Mouse (Mus musculus) CH12.LX (cell line): Measurements from ENCODE around the gene Nedd8. TPM values are rescaled to one million over a fixed set of nuclear protein-coding genes. Genes with fewer than 3 reads are reported as not detected.

Source experiments
- polyA plus RNA-seq: library from polyadenylated mRNA; unstranded; fragments of >175 nt; gene quantifications from 2 replicates; pipeline ENCODE4 v1.2.1, GENCODE M21; 2012; ENCODE audit warnings: low read depth; ENCODE audit not compliant: insufficient read length
- total RNA-seq, 2 experiments: library from RNA; depleted of rRNA; stranded (reverse); fragments of 300-350 nt in 1 of 2; fragments of >200 nt in 1 of 2; gene quantifications; 2 replicates each; pipeline ENCODE4 v1.2.3; 2012 to 2014

The Nedd8 gene
- total and polyA plus RNA-seq, 3 experiments = 276 to 513 (median 378) TPM

Other genes starting within 250 kb of the Nedd8 start
Only the 20 nearest of the 35 such genes appear.
- gene Psme1, start 94.0 kb downstream of the Nedd8 start, total RNA-seq (2012; rRNA removed) = 292 and 335 TPM in 2 replicates
- 338 and 377 TPM in 2 replicates for gene Psme1, start 94.0 kb downstream of the Nedd8 start, total RNA-seq (2014; rRNA removed)
- gene Psme1, start 94.0 kb downstream of the Nedd8 start, polyA plus RNA-seq = 638 and 740 TPM in 2 replicates
- 9.6 and 10.4 TPM in 2 replicates for gene Emc9, start 86.8 kb downstream of the Nedd8 start, total RNA-seq (2012; rRNA removed)
- 1.6 and 1.7 TPM in 2 replicates for gene Emc9, start 86.8 kb downstream of the Nedd8 start, total RNA-seq (2014; rRNA removed)
- 3.7 and 4.2 TPM in 2 replicates for gene Emc9, start 86.8 kb downstream of the Nedd8 start, polyA plus RNA-seq
- 634 and 684 TPM in 2 replicates for gene Psme2, start 81.0 kb downstream of the Nedd8 start, total RNA-seq (2012; rRNA removed)
- gene Psme2, start 81.0 kb downstream of the Nedd8 start, total RNA-seq (2014; rRNA removed) = 467 and 546 TPM in 2 replicates
- gene Psme2, start 81.0 kb downstream of the Nedd8 start, polyA plus RNA-seq = 650 and 757 TPM in 2 replicates
- 14.8 and 15.9 TPM in 2 replicates for gene Rnf31, start 80.4 kb downstream of the Nedd8 start, total RNA-seq (2012; rRNA removed)
- gene Rnf31, start 80.4 kb downstream of the Nedd8 start, total RNA-seq (2014; rRNA removed) = 3.2 and 3.8 TPM in 2 replicates
- gene Rnf31, start 80.4 kb downstream of the Nedd8 start, polyA plus RNA-seq = 18.2 and 22.6 TPM in 2 replicates
- gene Irf9, start 68.6 kb downstream of the Nedd8 start, total RNA-seq (2012; rRNA removed) = 9.2 and 10.1 TPM in 2 replicates
- gene Irf9, start 68.6 kb downstream of the Nedd8 start, total RNA-seq (2014; rRNA removed) = 9.6 and 11.2 TPM in 2 replicates
- gene Irf9, start 68.6 kb downstream of the Nedd8 start, polyA plus RNA-seq = 12.4 and 12.8 TPM in 2 replicates
- not detected in 2 replicates for gene Rec8, start 54.1 kb downstream of the Nedd8 start, total RNA-seq (2012; rRNA removed)
- gene Rec8, start 54.1 kb downstream of the Nedd8 start, total RNA-seq (2014; rRNA removed) = not detected in 2 replicates
- not detected in 2 replicates for gene Rec8, start 54.1 kb downstream of the Nedd8 start, polyA plus RNA-seq
- gene Ipo4, start 36.2 kb downstream of the Nedd8 start, total RNA-seq (2012; rRNA removed) = 84.8 and 95.0 TPM in 2 replicates
- 47.5 TPM in 2 replicates for gene Ipo4, start 36.2 kb downstream of the Nedd8 start, total RNA-seq (2014; rRNA removed)
- 164 and 175 TPM in 2 replicates for gene Ipo4, start 36.2 kb downstream of the Nedd8 start, polyA plus RNA-seq
- 0.17 TPM in 1 of 2 replicates, not detected in the other for gene Gm49378, start 34.2 kb downstream of the Nedd8 start, total RNA-seq (2012; rRNA removed)
- 9.1 and 11.7 TPM in 2 replicates for gene Gm49378, start 34.2 kb downstream of the Nedd8 start, total RNA-seq (2014; rRNA removed)
- gene Gm49378, start 34.2 kb downstream of the Nedd8 start, polyA plus RNA-seq = 8.7 TPM in 1 of 2 replicates, not detected in the other
- 51.3 and 57.8 TPM in 2 replicates for gene Tm9sf1, start 28.3 kb downstream of the Nedd8 start, total RNA-seq (2012; rRNA removed)
- gene Tm9sf1, start 28.3 kb downstream of the Nedd8 start, total RNA-seq (2014; rRNA removed) = 36.1 and 39.5 TPM in 2 replicates
- gene Tm9sf1, start 28.3 kb downstream of the Nedd8 start, polyA plus RNA-seq = 58.0 and 65.3 TPM in 2 replicates
- 0.29 and 0.30 TPM in 2 replicates for gene Tssk4, start 21.9 kb downstream of the Nedd8 start, total RNA-seq (2012; rRNA removed)
- gene Tssk4, start 21.9 kb downstream of the Nedd8 start, total RNA-seq (2014; rRNA removed) = 0.14 TPM in 1 of 2 replicates, not detected in the other
- gene Tssk4, start 21.9 kb downstream of the Nedd8 start, polyA plus RNA-seq = 0.26 and 0.31 TPM in 2 replicates
- 25.1 and 25.6 TPM in 2 replicates for gene Mdp1, start 11.6 kb downstream of the Nedd8 start, total RNA-seq (2012; rRNA removed)
- gene Mdp1, start 11.6 kb downstream of the Nedd8 start, total RNA-seq (2014; rRNA removed) = 30.9 and 39.0 TPM in 2 replicates
- gene Mdp1, start 11.6 kb downstream of the Nedd8 start, polyA plus RNA-seq = 23.4 and 26.0 TPM in 2 replicates
- 34.3 and 37.3 TPM in 2 replicates for gene Gmpr2, start 183 bp downstream of the Nedd8 start, total RNA-seq (2012; rRNA removed)
- gene Gmpr2, start 183 bp downstream of the Nedd8 start, total RNA-seq (2014; rRNA removed) = 51.3 and 54.9 TPM in 2 replicates
- gene Gmpr2, start 183 bp downstream of the Nedd8 start, polyA plus RNA-seq = 34.7 and 44.3 TPM in 2 replicates
- 25.2 and 29.1 TPM in 2 replicates for gene Tinf2, start 9.7 kb upstream of the Nedd8 start, total RNA-seq (2012; rRNA removed)
- 21.4 and 23.3 TPM in 2 replicates for gene Tinf2, start 9.7 kb upstream of the Nedd8 start, total RNA-seq (2014; rRNA removed)
- gene Tinf2, start 9.7 kb upstream of the Nedd8 start, polyA plus RNA-seq = 31.1 and 33.2 TPM in 2 replicates
- gene Tgm1, start 41.8 kb upstream of the Nedd8 start, total RNA-seq (2012; rRNA removed) = not detected in 2 replicates
- 0.07 TPM in 1 of 2 replicates, not detected in the other for gene Tgm1, start 41.8 kb upstream of the Nedd8 start, total RNA-seq (2014; rRNA removed)
- 0.14 and 0.16 TPM in 2 replicates for gene Tgm1, start 41.8 kb upstream of the Nedd8 start, polyA plus RNA-seq
- 19.1 and 21.9 TPM in 2 replicates for gene Rabggta, start 50.1 kb upstream of the Nedd8 start, total RNA-seq (2012; rRNA removed)
- 12.0 and 16.2 TPM in 2 replicates for gene Rabggta, start 50.1 kb upstream of the Nedd8 start, total RNA-seq (2014; rRNA removed)
- 12.8 and 13.9 TPM in 2 replicates for gene Rabggta, start 50.1 kb upstream of the Nedd8 start, polyA plus RNA-seq
- 23.6 and 33.2 TPM in 2 replicates for gene Dhrs1, start 73.6 kb upstream of the Nedd8 start, total RNA-seq (2012; rRNA removed)
- gene Dhrs1, start 73.6 kb upstream of the Nedd8 start, total RNA-seq (2014; rRNA removed) = 22.1 and 26.1 TPM in 2 replicates
- 21.1 and 34.1 TPM in 2 replicates for gene Dhrs1, start 73.6 kb upstream of the Nedd8 start, polyA plus RNA-seq
- 38.5 and 45.7 TPM in 2 replicates for gene Nop9, start 73.6 kb upstream of the Nedd8 start, total RNA-seq (2012; rRNA removed)
- gene Nop9, start 73.6 kb upstream of the Nedd8 start, total RNA-seq (2014; rRNA removed) = 85.3 and 92.1 TPM in 2 replicates
- gene Nop9, start 73.6 kb upstream of the Nedd8 start, polyA plus RNA-seq = 76.9 and 89.1 TPM in 2 replicates
- 2.3 and 2.6 TPM in 2 replicates for gene Cideb, start 86.3 kb upstream of the Nedd8 start, total RNA-seq (2012; rRNA removed)
- not detected in 2 replicates for gene Cideb, start 86.3 kb upstream of the Nedd8 start, total RNA-seq (2014; rRNA removed)
- gene Cideb, start 86.3 kb upstream of the Nedd8 start, polyA plus RNA-seq = 0.49 and 0.61 TPM in 2 replicates
- gene Ltb4r2, start 89.3 kb upstream of the Nedd8 start, total RNA-seq (2012; rRNA removed) = 0.04 and 0.13 TPM in 2 replicates
- 0.05 TPM in 1 of 2 replicates, not detected in the other for gene Ltb4r2, start 89.3 kb upstream of the Nedd8 start, total RNA-seq (2014; rRNA removed)
- gene Ltb4r2, start 89.3 kb upstream of the Nedd8 start, polyA plus RNA-seq = not detected in 2 replicates
- gene Ltb4r1, start 93.8 kb upstream of the Nedd8 start, total RNA-seq (2012; rRNA removed) = 0.13 TPM in 1 of 2 replicates, not detected in the other
- gene Ltb4r1, start 93.8 kb upstream of the Nedd8 start, total RNA-seq (2014; rRNA removed) = 0.16 and 0.21 TPM in 2 replicates
- 0.33 TPM in 1 of 2 replicates, not detected in the other for gene Ltb4r1, start 93.8 kb upstream of the Nedd8 start, polyA plus RNA-seq